Mouse (Mus musculus): ENCODE measurements around the gene Rbm19.

Rbm19 gene

GRCm38 (mm10) chr5:120164450-120164849, 48.2 kb downstream of the Rbm19 start:
- DNase-seq (ENCODE audit: low read depth in 1 of 2, low spot score in 2 of 2) = no peak

- DNase-seq (ENCODE audit: low read depth in 1 of 2, low spot score in 2 of 2) = peak; percentile 12 to 20
Observed at GRCm38 (mm10) chr5:120165061-120165942, 49.0 kb downstream of the Rbm19 start.

- no peak for DNase-seq (ENCODE audit: low read depth in 1 of 2, low spot score in 2 of 2)
Observed at GRCm38 (mm10) chr5:120167787-120168325, 51.6 kb downstream of the Rbm19 start.

DNA sequence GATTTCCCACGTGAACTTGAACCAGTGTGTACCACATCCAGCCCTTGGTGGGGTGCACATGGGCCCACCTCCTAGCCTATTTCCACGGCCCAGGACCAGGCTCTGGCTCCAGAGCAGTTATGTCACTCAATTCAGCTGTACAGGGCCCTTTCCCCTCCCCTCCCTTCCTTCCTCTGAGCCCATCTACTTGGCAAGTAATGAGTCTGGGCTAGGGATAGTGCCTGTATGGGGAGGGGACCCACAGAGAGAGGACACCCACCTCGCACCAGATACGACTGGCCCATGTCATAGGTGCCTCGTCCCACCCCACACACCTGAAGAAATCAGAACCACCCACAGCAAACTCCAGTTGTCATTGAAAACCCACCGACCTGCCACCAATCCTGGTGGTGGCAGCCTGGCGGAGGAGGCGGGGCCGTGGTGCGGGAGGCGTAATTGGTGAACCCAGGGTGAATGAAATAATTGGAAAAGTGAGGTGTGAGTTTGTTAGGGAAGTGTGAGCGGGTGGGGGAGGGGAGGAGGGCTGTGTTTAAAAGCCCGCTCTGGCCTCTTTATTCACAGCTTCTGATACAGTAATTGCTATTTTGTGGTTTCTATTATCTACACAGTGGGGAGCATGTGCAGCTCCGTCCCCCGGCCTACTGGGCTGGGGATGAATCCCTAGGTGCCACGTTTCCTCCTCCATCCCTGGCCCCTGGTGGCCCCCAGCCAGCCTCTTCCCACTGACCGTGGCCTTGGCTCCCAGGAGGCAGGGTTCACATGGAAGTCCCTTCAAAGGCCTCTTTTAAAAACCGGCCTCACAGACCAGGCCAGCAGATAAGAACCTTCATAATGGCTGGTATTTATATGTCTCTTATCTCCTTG, 55.8 kb downstream of the Rbm19 start:
- no peak for DNase-seq (ENCODE audit: low read depth in 1 of 2, low spot score in 2 of 2)

GRCm38 (mm10) chr5:120172729-120173101, 56.5 kb downstream of the Rbm19 start:
- no peak for DNase-seq (ENCODE audit: low read depth in 1 of 2, low spot score in 2 of 2)

DNA sequence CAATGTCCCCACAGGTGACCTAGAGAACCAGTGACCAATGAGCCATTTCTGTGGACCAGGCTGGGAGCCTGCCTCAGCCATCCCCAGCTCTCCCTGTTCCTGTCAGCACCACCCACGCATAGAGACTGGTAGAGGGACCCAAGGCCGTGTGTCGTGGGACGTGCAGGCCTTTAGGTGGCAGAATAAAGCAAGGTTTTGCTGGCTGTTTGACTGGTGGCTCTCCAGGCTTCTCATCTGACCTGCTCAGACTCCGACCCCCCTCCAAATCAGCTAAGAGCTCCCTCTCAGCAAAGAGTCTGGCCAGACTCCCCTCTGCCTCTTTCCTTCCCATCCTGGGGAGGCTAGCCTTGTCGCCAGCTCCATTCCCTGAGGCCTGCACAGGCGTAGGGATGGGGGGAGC, 58.1 kb downstream of the Rbm19 start:
- DNase-seq (ENCODE audit: low read depth in 1 of 2, low spot score in 2 of 2) = no peak

DNA sequence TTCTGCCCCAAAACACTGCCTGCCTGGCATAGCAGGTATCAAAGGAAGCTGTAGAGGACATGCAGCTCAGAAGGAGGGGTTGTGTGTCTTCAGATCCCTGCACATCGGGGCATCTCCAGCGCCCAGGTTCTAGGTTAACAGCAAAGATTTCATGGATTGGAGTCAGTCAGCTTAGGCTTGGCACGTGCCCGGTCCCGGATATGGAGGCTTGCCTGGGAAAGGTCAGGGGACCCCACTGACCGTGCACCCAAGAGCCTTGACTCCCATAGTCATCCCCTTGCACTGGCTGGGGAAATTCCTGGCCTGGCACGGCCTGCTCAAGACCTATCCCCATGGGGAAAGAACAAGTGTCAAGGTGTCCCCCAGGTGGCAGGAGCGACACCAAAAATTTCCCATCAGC, 59.0 kb downstream of the Rbm19 start:
- no peak for DNase-seq (ENCODE audit: low read depth in 1 of 2, low spot score in 2 of 2)

DNA sequence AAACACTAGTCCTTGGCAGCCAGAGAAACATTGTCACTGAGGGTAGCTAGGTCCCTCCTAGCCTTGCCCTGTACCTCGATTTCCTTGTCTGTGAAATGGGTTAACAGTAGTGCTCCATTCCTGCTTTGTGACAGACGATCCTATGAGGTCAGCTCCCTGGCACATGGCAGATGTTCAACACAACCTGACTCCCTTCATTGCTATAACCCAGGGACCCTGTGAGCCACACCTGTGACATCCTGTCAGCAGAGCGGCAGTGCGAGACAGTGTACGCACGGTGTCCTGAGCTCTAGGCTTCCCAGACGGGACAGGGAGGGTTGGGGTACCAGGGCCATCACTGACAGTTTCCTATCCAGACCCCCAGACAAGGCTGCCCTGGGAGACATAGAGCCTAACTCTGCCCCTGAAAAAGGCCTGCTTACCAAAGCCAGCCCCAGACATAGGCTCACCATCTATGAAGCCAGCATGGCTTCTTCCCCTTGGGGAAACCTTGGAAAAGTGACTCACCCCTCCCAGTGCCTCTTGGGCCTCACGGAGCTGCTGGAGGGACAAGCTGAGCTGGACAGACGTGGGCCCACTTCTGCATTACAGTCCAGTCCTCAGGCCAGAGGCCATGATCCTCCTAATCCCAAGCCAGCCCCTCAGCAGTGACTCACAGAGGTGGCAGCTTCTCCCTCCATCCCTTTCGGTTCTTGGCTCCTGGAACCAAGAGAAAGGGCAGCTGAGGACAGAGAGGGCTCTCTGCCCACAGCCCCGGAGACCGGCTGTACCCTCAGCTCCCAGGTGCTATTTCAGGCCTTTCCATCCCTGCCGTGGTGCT, 60.2 kb downstream of the Rbm19 start:
- DNase-seq (ENCODE audit: low read depth in 1 of 2, low spot score in 2 of 2) = no peak

DNA sequence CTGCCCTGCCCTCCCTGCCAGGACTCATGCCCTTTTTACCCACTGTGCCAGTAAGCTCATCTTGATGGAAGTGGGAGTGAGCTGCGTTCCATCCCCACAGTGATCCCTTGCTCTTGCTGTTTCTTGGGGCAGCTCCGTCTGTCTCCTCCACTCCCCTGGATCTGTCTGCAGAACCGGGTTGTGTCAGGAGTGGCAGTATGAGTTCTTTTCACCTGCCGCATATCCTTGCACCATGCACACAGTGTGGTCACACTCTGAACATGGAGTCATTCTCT, 60.7 kb downstream of the Rbm19 start:
- no peak for DNase-seq (ENCODE audit: low read depth in 1 of 2, low spot score in 2 of 2)

GRCm38 (mm10) chr5:120180102-120180501, 63.8 kb downstream of the Rbm19 start:
- DNase-seq (ENCODE audit: low read depth in 1 of 2, low spot score in 2 of 2) = no peak

DNA sequence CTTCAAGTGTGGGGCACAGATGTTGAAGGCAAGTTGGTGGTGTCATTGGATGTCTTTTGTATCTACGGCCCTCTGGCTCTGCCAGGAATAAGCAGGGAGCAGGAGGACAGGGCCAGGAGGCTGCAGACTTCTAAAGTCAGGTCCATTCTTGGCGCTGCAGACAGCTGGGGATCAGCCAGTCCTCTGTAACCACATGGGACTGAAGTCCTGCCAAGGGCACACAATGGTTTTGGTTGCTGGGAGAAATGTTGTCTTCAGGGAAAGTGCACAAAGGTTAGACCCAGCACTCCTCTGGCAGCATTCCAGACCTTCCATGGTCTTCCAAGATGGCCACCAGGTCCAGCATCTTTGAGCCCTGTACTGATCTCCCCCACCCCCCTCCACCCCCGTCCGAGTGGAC, 65.1 kb downstream of the Rbm19 start:
- DNase-seq (ENCODE audit: low read depth in 1 of 2, low spot score in 2 of 2) = no peak

- DNase-seq (ENCODE audit: low read depth in 1 of 2, low spot score in 2 of 2) = no peak
Observed at GRCm38 (mm10) chr5:120183321-120183720, 67.1 kb downstream of the Rbm19 start.

DNA sequence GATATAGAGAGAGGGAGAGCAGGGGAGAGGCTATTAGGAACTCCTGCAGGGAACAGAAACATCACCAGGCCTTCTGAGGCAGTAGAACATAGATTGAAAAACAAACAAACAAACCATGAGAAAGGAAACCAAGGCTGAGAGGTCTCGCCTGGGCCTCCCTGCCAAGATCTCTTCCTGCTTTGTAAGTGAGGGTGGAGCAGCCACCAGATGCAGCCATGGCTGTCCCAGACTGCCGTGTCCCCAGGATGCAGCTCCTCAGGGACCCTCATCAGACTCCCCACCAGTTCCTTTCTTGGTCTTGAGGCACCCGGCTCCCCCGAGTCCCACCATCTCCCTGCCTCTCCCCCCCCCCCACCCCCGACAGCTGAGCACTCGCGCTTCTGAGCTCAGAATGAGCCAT, 67.5 kb downstream of the Rbm19 start:
- no peak for DNase-seq (ENCODE audit: low read depth in 1 of 2, low spot score in 2 of 2)

DNA sequence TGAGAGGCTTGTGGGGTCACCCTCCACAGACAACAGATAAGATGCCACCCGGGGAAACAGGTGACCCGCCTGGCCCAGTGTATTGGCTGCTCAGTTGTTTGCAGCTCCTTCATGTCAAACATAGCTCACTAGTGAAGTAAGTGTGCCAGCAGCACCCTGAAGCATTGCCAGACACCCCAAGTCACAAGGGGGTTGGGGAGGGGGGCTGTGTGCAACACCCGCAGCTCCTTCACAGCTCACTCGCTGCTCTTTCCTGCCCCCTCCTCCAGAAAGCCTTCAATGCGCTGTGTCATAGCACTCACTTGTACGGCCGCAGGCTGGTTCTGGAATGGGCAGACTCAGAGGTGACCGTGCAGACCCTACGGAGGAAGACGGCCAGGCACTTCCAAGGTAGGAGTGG, 69.7 kb downstream of the Rbm19 start:
- no peak for DNase-seq (ENCODE audit: low read depth in 1 of 2, low spot score in 2 of 2)

GRCm38 (mm10) chr5:120188541-120188940, 72.3 kb downstream of the Rbm19 start:
- no peak for DNase-seq (ENCODE audit: low read depth in 1 of 2, low spot score in 2 of 2)

DNA sequence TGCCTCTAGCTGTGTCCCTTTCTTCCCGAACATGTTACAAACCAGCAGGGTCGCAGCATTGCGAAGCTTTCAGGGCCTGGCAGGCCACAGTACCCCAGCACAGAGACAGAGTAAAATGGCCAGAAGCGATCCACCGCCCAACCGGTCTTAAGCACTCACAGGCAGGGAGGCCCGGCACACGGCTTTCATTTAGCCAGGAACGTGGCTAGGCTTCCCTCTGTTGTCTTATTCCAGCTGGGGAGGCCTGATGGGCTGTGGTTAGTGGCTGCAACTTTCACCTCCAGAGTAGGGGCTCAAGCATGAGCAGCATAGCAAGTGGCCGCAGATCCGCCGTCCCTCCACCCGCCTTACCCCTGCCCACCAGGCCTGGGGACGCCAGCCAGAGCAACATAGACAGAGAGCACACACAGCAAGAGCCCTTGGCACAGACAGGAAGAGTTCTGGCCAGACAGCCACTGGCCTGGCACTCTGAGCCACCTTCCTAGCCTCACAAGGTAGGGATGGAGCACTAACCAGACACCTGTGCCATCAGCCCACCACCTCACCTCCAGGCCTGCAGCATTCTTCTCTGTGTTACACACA, 73.8 kb downstream of the Rbm19 start:
- DNase-seq (ENCODE audit: low read depth in 1 of 2, low spot score in 2 of 2) = no peak

DNA sequence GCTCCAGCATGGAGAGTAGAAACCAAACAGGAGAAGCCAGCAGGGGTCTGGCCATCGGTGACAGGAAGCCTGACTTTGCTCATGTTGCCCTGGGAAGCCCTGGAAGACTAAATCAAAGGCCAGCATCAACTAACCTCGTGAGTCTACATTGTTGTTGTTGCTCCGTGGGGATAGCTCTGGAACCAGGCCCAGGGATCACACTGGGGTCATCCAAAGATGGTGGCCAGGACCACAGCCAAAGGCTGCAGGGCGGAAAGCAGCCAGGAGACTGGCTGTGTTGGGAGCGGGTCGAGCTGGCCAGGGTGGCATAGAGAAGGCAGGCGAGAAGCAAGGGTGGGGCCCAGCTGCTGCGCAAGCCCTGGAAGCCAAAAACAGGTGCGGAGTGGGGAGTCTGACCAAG, 75.4 kb downstream of the Rbm19 start:
- no peak for DNase-seq (ENCODE audit: low read depth in 1 of 2, low spot score in 2 of 2)

GRCm38 (mm10) chr5:120194309-120194941, 78.2 kb downstream of the Rbm19 start:
- no peak for DNase-seq (ENCODE audit: low read depth in 1 of 2, low spot score in 2 of 2)

DNA sequence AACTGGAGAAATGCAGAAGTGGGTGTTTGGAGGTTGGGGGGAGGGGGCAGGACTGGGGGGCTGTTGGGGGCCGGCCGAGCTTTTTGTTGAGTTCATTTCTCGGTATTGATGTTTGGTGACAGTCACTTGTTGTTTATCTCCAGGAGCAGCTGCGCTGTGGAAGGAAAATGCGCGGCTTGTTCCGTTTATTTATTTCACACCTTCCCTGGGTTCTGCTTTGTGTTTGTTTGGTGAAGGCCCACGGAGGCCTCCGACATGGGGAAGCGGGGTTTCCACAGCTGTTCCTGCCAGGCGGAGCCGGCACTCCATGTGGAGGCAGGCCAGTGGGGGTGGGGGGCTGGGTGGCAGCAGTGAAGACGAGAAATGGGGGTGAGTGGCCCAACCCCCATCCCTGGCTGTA, 78.7 kb downstream of the Rbm19 start:
- no peak for DNase-seq (ENCODE audit: low read depth in 1 of 2, low spot score in 2 of 2)

DNA sequence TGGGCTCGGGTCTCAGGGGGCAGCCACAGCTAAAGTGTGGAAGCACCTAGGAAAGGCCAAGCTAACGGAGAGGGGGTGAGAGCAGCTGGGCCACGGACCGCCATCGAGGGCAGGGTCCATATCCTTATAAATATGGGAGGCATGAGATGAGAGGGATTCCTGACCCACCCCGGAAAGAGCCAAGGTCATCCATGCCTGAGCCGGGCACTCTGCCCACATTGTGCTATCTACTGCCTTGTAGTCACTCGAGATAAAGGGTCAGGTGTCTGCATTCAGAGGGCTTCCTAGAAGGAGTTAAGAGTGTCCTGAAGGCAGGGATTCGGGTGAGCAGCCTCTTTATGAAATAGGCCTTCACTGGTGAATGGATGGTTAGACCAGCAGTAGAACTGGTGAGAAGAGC, 80.6 kb downstream of the Rbm19 start:
- no peak for DNase-seq (ENCODE audit: low read depth in 1 of 2, low spot score in 2 of 2)
